Mouse (Mus musculus) intestine, embryonic 16.5 days (tissue): ENCODE results near the gene Olfr738. TPM values are rescaled to one million over a fixed set of nuclear protein-coding genes. Genes with fewer than 3 reads are reported as not detected.

Experiments used
- ATAC-seq: fragments of 200-750 bp; cut with Nextera tagmentation; 2 replicates; pipeline ENCODE4 v1.8.0; 2017; ENCODE audit warnings: moderate TSS enrichment, moderate library complexity
- H3K27ac ChIP-seq: fragments of 300-500 bp; sonication (generic); 2 replicates; pipeline ENCODE4 v1.5.1; 2014; ENCODE audit warnings: mild to moderate bottlenecking, low read length
- H3K27me3 ChIP-seq: fragments of 300-500 bp; sonication (generic); replicated peaks from 2 replicates; pipeline ENCODE4 v1.6.1; 2014; ENCODE audit warnings: low read length, control low read depth, mixed read lengths; ENCODE audit not compliant: control insufficient read depth, insufficient read depth
- H3K36me3 ChIP-seq: fragments of 300-500 bp; sonication (generic); 2 replicates; pipeline ENCODE4 v1.6.1; 2014; ENCODE audit warnings: low read length, control low read depth; ENCODE audit not compliant: control insufficient read depth, insufficient read depth
- H3K4me1 ChIP-seq: fragments of 300-500 bp; sonication (generic); 2 replicates; pipeline ENCODE4 v1.6.1; 2014; ENCODE audit warnings: low read length, control low read depth, mixed read lengths; ENCODE audit not compliant: control insufficient read depth, insufficient read depth
- H3K4me2 ChIP-seq: fragments of 300-500 bp; sonication (generic); 2 replicates; pipeline ENCODE4 v1.6.1; 2014; ENCODE audit warnings: low read depth, low read length, control low read depth
- H3K4me3 ChIP-seq: fragments of 300-500 bp; sonication (generic); 2 replicates; pipeline ENCODE4 v1.5.1; 2014; ENCODE audit warnings: mild to moderate bottlenecking, low read length
- H3K9ac ChIP-seq: fragments of 300-500 bp; sonication (generic); 2 replicates; pipeline ENCODE4 v1.6.1; 2014; ENCODE audit warnings: low read depth, low read length
- H3K9me3 ChIP-seq: fragments of 300-500 bp; sonication (generic); 2 replicates; pipeline ENCODE4 v1.6.1; 2016; ENCODE audit warnings: low read length, control low read depth; ENCODE audit not compliant: control insufficient read depth
- WGBS: fragments of 180-500 bp; shearing (Covaris S2); extraction: QIAGEN DNeasy Blood & Tissue Kit; methylation state at CpG from one replicate; pipeline ENCODE4 v1.1.7; 2014; 5-methylcytosine and 5-hydroxymethylcytosine counted together
- polyA plus RNA-seq: library from polyadenylated mRNA; unstranded; fragments of >200 nt; fragmentation: Nextera tagmentation; extraction: Ambion mirVana; gene quantifications from 2 replicates; pipeline ENCODE4 v1.2.1, GENCODE M21; 2015

Olfr738 gene
- not detected in 2 replicates for polyA plus RNA-seq

GRCm38 (mm10) chr14:50407268-50407667 lies at the start of gene Olfr738:
Gene Olfr738 (plus strand): TSS chr14:50407568.
- H3K27me3 ChIP-seq: no peaks in the 10 kb centered on the region

GRCm38 (mm10) chr14:50357593-50357992 lies 49.8 kb upstream of the Olfr738 start, which contains the start of gene Tlr11:
Gene Tlr11 (plus strand): TSS chr14:50357914.
- no peak within 1 kb of the TSS for H3K4me2 ChIP-seq
- no peak within 1 kb of the TSS for H3K27ac ChIP-seq
- H3K36me3 ChIP-seq: no peaks in the 10 kb centered on the region
- H3K9me3 ChIP-seq: no peaks in the 10 kb centered on the region
- H3K9ac ChIP-seq: no peak within 1 kb of the TSS
- H3K4me1 ChIP-seq: no peaks in the 10 kb centered on the region
- no peak for ATAC-seq
- WGBS: 78% methylated on average over 2 of the region's 2 CpGs
- H3K4me3 ChIP-seq: no peak within 1 kb of the TSS
- H3K27me3 ChIP-seq: no peaks in the 10 kb centered on the region

More at GRCm38 (mm10) chr14:50407268-50407667, at the start of gene Olfr738:
- Histone ChIP-seq H3K27ac (no peak within 1 kb of the TSS), H3K9ac (no peak within 1 kb of the TSS), H3K4me3 (no peak within 1 kb of the TSS), H3K4me2 (no peak within 1 kb of the TSS), H3K9me3 (no peaks in the 10 kb centered on the region), H3K36me3 (no peaks in the 10 kb centered on the region), H3K4me1 (no peaks in the 10 kb centered on the region)
- ATAC-seq: no peak
- WGBS: 61% methylated on average over 1 of the region's 1 CpGs

- no peak overlapping the region for H3K9ac ChIP-seq
- no peaks in the 10 kb centered on the region for H3K9me3 ChIP-seq
- 83% methylated on average over 3 of the region's 3 CpGs for WGBS
- H3K4me1 ChIP-seq: no peaks in the 10 kb centered on the region
- no peaks in the 10 kb centered on the region for H3K36me3 ChIP-seq
- H3K4me2 ChIP-seq: no peak overlapping the region
- H3K27ac ChIP-seq: no peak overlapping the region
- no peak overlapping the region for H3K4me3 ChIP-seq
- H3K27me3 ChIP-seq: no peaks in the 10 kb centered on the region
- no peak for ATAC-seq
Observed at GRCm38 (mm10) chr14:50360480-50360879, 46.9 kb upstream of the Olfr738 start.

GRCm38 (mm10) chr14:50363561-50363960 lies 43.8 kb upstream of the Olfr738 start:
- H3K4me3 ChIP-seq: no peak overlapping the region
- no peak overlapping the region for H3K27ac ChIP-seq
- no peak overlapping the region for H3K9ac ChIP-seq
- no peaks in the 10 kb centered on the region for H3K36me3 ChIP-seq
- H3K4me2 ChIP-seq: no peak overlapping the region
- H3K9me3 ChIP-seq: no peaks in the 10 kb centered on the region
- no peaks in the 10 kb centered on the region for H3K27me3 ChIP-seq
- WGBS: 87% methylated on average over 2 of the region's 2 CpGs
- H3K4me1 ChIP-seq: no peaks in the 10 kb centered on the region
- no peak for ATAC-seq

GRCm38 (mm10) chr14:50380863-50381262 lies 26.5 kb upstream of the Olfr738 start, which contains the start of gene Olfr736:
Gene Olfr736 (plus strand): TSS chr14:50381163.
- H3K27me3 ChIP-seq: no peaks in the 10 kb centered on the region
- no peaks in the 10 kb centered on the region for H3K4me1 ChIP-seq
- WGBS: 71% methylated on average over 2 of the region's 2 CpGs
- H3K36me3 ChIP-seq: no peaks in the 10 kb centered on the region
- H3K4me2 ChIP-seq: no peak within 1 kb of the TSS
- ATAC-seq: no peak
- no peak within 1 kb of the TSS for H3K27ac ChIP-seq
- H3K9me3 ChIP-seq: no peaks in the 10 kb centered on the region
- H3K4me3 ChIP-seq: no peak within 1 kb of the TSS
- H3K9ac ChIP-seq: no peak within 1 kb of the TSS

- Histone ChIP-seq H3K27ac (no peak within 1 kb of the TSS), H3K9ac (no peak within 1 kb of the TSS), H3K9me3 (no peaks in the 10 kb centered on the region), H3K4me1 (no peaks in the 10 kb centered on the region), H3K27me3 (no peaks in the 10 kb centered on the region), H3K4me3 (no peak within 1 kb of the TSS), H3K36me3 (no peaks in the 10 kb centered on the region), H3K4me2 (no peak within 1 kb of the TSS)
- 68% methylated on average over 2 of the region's 2 CpGs for WGBS
- ATAC-seq: no peak
Observed at GRCm38 (mm10) chr14:50418326-50418725, 11.0 kb downstream of the Olfr738 start, which contains the start of gene Olfr739. Gene Olfr739 (plus strand): TSS chr14:50418626.

GRCm38 (mm10) chr14:50445245-50445644 lies 37.9 kb downstream of the Olfr738 start, which contains the start of gene Olfr740:
Gene Olfr740 (plus strand): TSS chr14:50445545.
- Histone ChIP-seq H3K27me3 (no peaks in the 10 kb centered on the region), H3K4me3 (no peak within 1 kb of the TSS), H3K9ac (no peak within 1 kb of the TSS), H3K27ac (no peak within 1 kb of the TSS), H3K9me3 (no peaks in the 10 kb centered on the region), H3K4me2 (no peak within 1 kb of the TSS), H3K36me3 (no peaks in the 10 kb centered on the region), H3K4me1 (no peaks in the 10 kb centered on the region)
- no peak for ATAC-seq
- 84% methylated on average over 3 of the region's 3 CpGs for WGBS

Other genes with a start within 250 kb of the Olfr738 start
- gene Olfr730, start 219.4 kb upstream of the Olfr738 start, polyA plus RNA-seq: not detected in 2 replicates
- gene Olfr731, start 165.7 kb upstream of the Olfr738 start, polyA plus RNA-seq: not detected in 2 replicates
- gene Olfr732, start 123.4 kb upstream of the Olfr738 start, polyA plus RNA-seq: not detected in 2 replicates
- not detected in 2 replicates for gene Olfr733, start 106.0 kb upstream of the Olfr738 start, polyA plus RNA-seq
- gene Olfr734, start 80.8 kb upstream of the Olfr738 start, polyA plus RNA-seq: not detected in 2 replicates
- gene Olfr735, start 58.7 kb upstream of the Olfr738 start, polyA plus RNA-seq: not detected in 2 replicates
- gene Tlr11, start 49.7 kb upstream of the Olfr738 start, polyA plus RNA-seq: 0.05 and 0.10 TPM in 2 replicates
- gene Olfr736, start 26.4 kb upstream of the Olfr738 start, polyA plus RNA-seq: not detected in 2 replicates
- not detected in 2 replicates for gene Olfr739, start 11.1 kb downstream of the Olfr738 start, polyA plus RNA-seq
- gene Olfr740, start 38.0 kb downstream of the Olfr738 start, polyA plus RNA-seq: not detected in 2 replicates
- not detected in 2 replicates for gene Olfr741, start 65.2 kb downstream of the Olfr738 start, polyA plus RNA-seq
- not detected in 2 replicates for gene Olfr742, start 96.0 kb downstream of the Olfr738 start, polyA plus RNA-seq
- not detected in 2 replicates for gene Olfr743, start 114.3 kb downstream of the Olfr738 start, polyA plus RNA-seq
- not detected in 2 replicates for gene Olfr744, start 207.3 kb downstream of the Olfr738 start, polyA plus RNA-seq
- not detected in 2 replicates for gene Olfr745, start 231.8 kb downstream of the Olfr738 start, polyA plus RNA-seq
- gene Olfr746, start 239.5 kb downstream of the Olfr738 start, polyA plus RNA-seq: not detected in 2 replicates